Mouse (Mus musculus): ENCODE results near the gene Ephx3. TPM values are rescaled to one million over a fixed set of nuclear protein-coding genes. Genes with fewer than 3 reads are reported as not detected.

The Ephx3 gene
- polyA plus RNA-seq, 1 experiment from 2014 or later, result 0.19 TPM

Other genes starting within 250 kb of the Ephx3 start
- gene Rrp1b, start 153.4 kb downstream of the Ephx3 start, polyA plus RNA-seq (2016; fragmentation: Nextera tagmentation; extraction: Ambion mirVana), result 86.1 and 102 TPM in 2 replicates
- 0.47 and 0.68 TPM in 2 replicates for gene Hsf2bp, start 153.2 kb downstream of the Ephx3 start, polyA plus RNA-seq (2016; fragmentation: Nextera tagmentation; extraction: Ambion mirVana)
- 23.4 and 28.2 TPM in 2 replicates for gene Notch3, start 22.7 kb downstream of the Ephx3 start, polyA plus RNA-seq (2016; fragmentation: Nextera tagmentation; extraction: Ambion mirVana)
- gene Brd4, start 95.2 kb upstream of the Ephx3 start, polyA plus RNA-seq (2016; fragmentation: Nextera tagmentation; extraction: Ambion mirVana), result 110 and 112 TPM in 2 replicates
- gene Akap8, start 131.7 kb upstream of the Ephx3 start, polyA plus RNA-seq (2016; fragmentation: Nextera tagmentation; extraction: Ambion mirVana), result 130 and 140 TPM in 2 replicates
- gene Akap8l, start 161.1 kb upstream of the Ephx3 start, polyA plus RNA-seq (2016; fragmentation: Nextera tagmentation; extraction: Ambion mirVana), result 90.2 and 106 TPM in 2 replicates
- gene Wiz, start 199.9 kb upstream of the Ephx3 start, polyA plus RNA-seq (2016; fragmentation: Nextera tagmentation; extraction: Ambion mirVana), result 22.3 and 25.6 TPM in 2 replicates
- gene Rasal3, start 214.0 kb upstream of the Ephx3 start, polyA plus RNA-seq (2016; fragmentation: Nextera tagmentation; extraction: Ambion mirVana), result 0.40 and 0.42 TPM in 2 replicates
- 0.07 TPM in 1 of 2 replicates, not detected in the other for gene Pglyrp2, start 234.6 kb upstream of the Ephx3 start, polyA plus RNA-seq (2016; fragmentation: Nextera tagmentation; extraction: Ambion mirVana)

Data from midbrain, embryonic 10.5 days (tissue).